Mouse (Mus musculus) ovary, adult 2 months (tissue): ENCODE data around the gene Coq7. TPM values are rescaled to one million over a fixed set of nuclear protein-coding genes. Genes with fewer than 3 reads are reported as not detected.

Experiments used
- polyA plus RNA-seq: library from polyadenylated mRNA; depleted of rRNA; stranded (reverse); fragments of >200 nt; gene quantifications from 2 replicates; pipeline ENCODE4 v1.2.3, GENCODE M21; 2012; rRNA removed

The Coq7 gene
- polyA plus RNA-seq = 39.8 and 43.1 TPM in 2 replicates

DNA sequence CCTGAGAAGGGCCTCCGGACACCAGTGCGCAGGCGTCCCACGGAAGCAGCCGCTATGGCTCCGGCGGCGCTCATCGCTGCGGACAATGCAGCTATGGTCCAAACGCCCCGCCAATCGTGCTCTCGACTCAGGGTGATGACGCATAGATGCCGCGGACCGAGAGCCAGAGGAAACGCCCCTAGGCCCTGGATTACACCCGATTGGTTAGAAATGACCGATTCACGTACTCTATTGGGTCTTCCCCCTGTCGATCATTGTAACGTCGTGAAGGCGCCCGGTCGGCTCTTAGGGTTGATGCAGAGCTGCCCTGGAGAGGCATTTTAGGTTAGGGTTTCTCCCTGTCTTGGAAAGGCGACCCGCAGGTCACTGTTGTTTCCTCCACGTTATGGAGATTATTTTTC, at the start of gene Coq7:
Gene Coq7 (minus strand): TSS at position 179 of the 401 bp plus-strand sequence.

DNA sequence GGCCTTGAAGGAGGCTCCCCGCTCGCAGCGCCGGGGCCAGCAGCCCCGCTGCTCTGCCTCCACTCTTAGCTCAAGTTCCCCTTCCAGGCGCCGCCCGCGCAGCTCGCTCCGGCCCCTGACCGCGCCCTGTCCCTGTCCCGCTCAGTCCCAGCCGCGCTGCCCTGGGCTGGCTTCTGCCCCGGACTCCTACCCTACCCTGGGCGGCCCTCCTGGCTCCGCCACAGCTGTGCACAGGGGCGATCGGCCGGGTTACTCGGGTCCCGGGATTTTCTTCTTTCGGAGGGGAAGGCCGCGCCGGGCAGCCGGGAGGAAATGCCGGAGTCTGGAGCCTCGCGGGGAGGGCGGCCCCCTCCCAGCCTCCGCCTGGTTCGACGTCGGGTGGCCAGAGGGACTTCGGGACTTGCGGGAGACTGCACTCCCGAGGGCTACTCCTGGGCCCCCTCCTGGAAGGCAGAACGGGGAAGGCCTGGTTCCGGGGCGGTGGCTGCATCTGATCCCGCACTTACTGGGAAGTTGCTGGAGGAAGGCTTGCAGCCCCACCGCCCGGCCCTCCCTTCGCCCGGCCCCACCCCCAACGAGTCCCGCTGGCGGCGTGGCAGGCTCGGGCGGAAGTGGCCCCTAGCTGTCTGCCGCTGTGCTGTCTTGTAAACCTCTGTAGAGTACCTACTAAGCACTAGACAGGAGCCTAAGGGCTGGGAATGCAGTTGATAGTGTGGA, 41.6 kb downstream of the Coq7 start, which contains the start of gene Itpripl2:
Gene Itpripl2 (minus strand): TSS at position 545 of the 717 bp plus-strand sequence.

Other genes starting within 250 kb of the Coq7 start
- 0.40 and 0.73 TPM in 2 replicates for gene Syt17, start 85.1 kb downstream of the Coq7 start, polyA plus RNA-seq
- 20.2 and 28.6 TPM in 2 replicates for gene Itpripl2, start 41.4 kb downstream of the Coq7 start, polyA plus RNA-seq
- 0.42 and 0.46 TPM in 2 replicates for gene Tmc7, start 51.4 kb upstream of the Coq7 start, polyA plus RNA-seq
- 4.5 and 4.6 TPM in 2 replicates for gene Tmc5, start 63.9 kb upstream of the Coq7 start, polyA plus RNA-seq
- 497 and 672 TPM in 2 replicates for gene Gde1, start 172.4 kb upstream of the Coq7 start, polyA plus RNA-seq
- 2.8 and 3.5 TPM in 2 replicates for gene Ccp110, start 179.2 kb upstream of the Coq7 start, polyA plus RNA-seq
- 44.6 and 66.7 TPM in 2 replicates for gene Vps35l, start 206.9 kb upstream of the Coq7 start, polyA plus RNA-seq